Mouse (Mus musculus) hindbrain, embryonic 10.5 days (tissue): ENCODE results near the gene Taf1c. TPM values are rescaled to one million over a fixed set of nuclear protein-coding genes. Genes with fewer than 3 reads are reported as not detected.

Experiments
- DNase-seq: peaks from one replicate; pipeline ENCODE4 v3.0.0-alpha.2; 2017; ENCODE audit warnings: low spot score
- H3K27ac ChIP-seq: fragments of 300-500 bp; sonication (generic); 2 replicates; pipeline ENCODE4 v1.5.1; 2016; ENCODE audit warnings: mild to moderate bottlenecking, moderate library complexity
- H3K27me3 ChIP-seq: fragments of 300-500 bp; sonication (generic); 2 replicates; pipeline ENCODE4 v1.6.1; 2016; ENCODE audit warnings: mild to moderate bottlenecking; ENCODE audit not compliant: poor library complexity, insufficient read depth, severe bottlenecking
- H3K36me3 ChIP-seq: fragments of 300-500 bp; sonication (generic); 2 replicates; pipeline ENCODE4 v1.6.1; 2016; ENCODE audit warnings: mild to moderate bottlenecking, moderate library complexity
- H3K4me1 ChIP-seq: fragments of 300-500 bp; sonication (generic); replicated peaks from 2 replicates; pipeline ENCODE4 v1.6.1; 2016; ENCODE audit warnings: mild to moderate bottlenecking
- H3K4me3 ChIP-seq: fragments of 300-500 bp; sonication (generic); 2 replicates; pipeline ENCODE4 v1.5.1; 2016; ENCODE audit warnings: mild to moderate bottlenecking, moderate library complexity
- H3K9me3 ChIP-seq: fragments of 300-500 bp; sonication (generic); 2 replicates; pipeline ENCODE4 v1.6.1; 2016; ENCODE audit warnings: mild to moderate bottlenecking, moderate library complexity
- WGBS: fragments of 180-500 bp; shearing (Covaris S2); methylation state at CpG from one replicate; pipeline ENCODE4 v1.1.7; 2016; 5-methylcytosine and 5-hydroxymethylcytosine counted together
- polyA plus RNA-seq: library from polyadenylated mRNA; unstranded; fragments of >200 nt; fragmentation: Nextera tagmentation; extraction: Ambion mirVana; gene quantifications from 2 replicates; pipeline ENCODE4 v1.2.1, GENCODE M21; 2016

Taf1c gene
- polyA plus RNA-seq, 1 experiment from 2014 or later = 16.8 TPM

- no peak overlapping the region for H3K4me3 ChIP-seq
- peaks cover 7% of the 10 kb centered on the region; the same call in 1 of the 2 replicates for H3K27me3 ChIP-seq
- H3K36me3 ChIP-seq = no peaks in the 10 kb centered on the region
- DNase-seq = peak; percentile 29
- 20% methylated on average over 10 of the region's 10 CpGs for WGBS
- H3K9me3 ChIP-seq = no peaks in the 10 kb centered on the region
- H3K27ac ChIP-seq = no peak overlapping the region
- H3K4me1 ChIP-seq = peaks cover 23% of the 10 kb centered on the region
Observed at GRCm38 (mm10) chr8:119588844-119589243, 16.2 kb downstream of the Taf1c start.

GRCm38 (mm10) chr8:119588321-119588720, 16.7 kb downstream of the Taf1c start:
- WGBS = 63% methylated on average over 4 of the region's 4 CpGs
- Histone ChIP-seq H3K27me3 (peaks cover 7% of the 10 kb centered on the region; the same call in 1 of the 2 replicates), H3K27ac (no peak overlapping the region), H3K9me3 (no peaks in the 10 kb centered on the region), H3K4me3 (no peak overlapping the region), H3K4me1 (peaks cover 23% of the 10 kb centered on the region), H3K36me3 (no peaks in the 10 kb centered on the region)
- DNase-seq = no peak

GRCm38 (mm10) chr8:119585901-119586300, 19.1 kb downstream of the Taf1c start:
- Histone ChIP-seq H3K4me3 (peak overlapping the region; percentile 48), H3K9me3 (no peaks in the 10 kb centered on the region), H3K4me1 (peaks cover 16% of the 10 kb centered on the region), H3K36me3 (no peaks in the 10 kb centered on the region), H3K27ac (peak overlapping the region; percentile 64), H3K27me3 (peaks cover 11% of the 10 kb centered on the region; the same call in 1 of the 2 replicates)
- no peak for DNase-seq
- 22% methylated on average over 24 of the region's 24 CpGs for WGBS

GRCm38 (mm10) chr8:119580441-119581161, 24.4 kb downstream of the Taf1c start:
- peaks cover 51% of the 10 kb centered on the region for H3K27me3 ChIP-seq
- H3K36me3 ChIP-seq = no peaks in the 10 kb centered on the region
- H3K4me3 ChIP-seq = no peak overlapping the region
- no peak for DNase-seq
- WGBS = 89% methylated on average over 5 of the region's 5 CpGs
- no peaks in the 10 kb centered on the region for H3K9me3 ChIP-seq
- H3K4me1 ChIP-seq = peaks cover 1% of the 10 kb centered on the region; the same call in 1 of the 2 replicates
- no peak overlapping the region for H3K27ac ChIP-seq

GRCm38 (mm10) chr8:119579096-119579495, 25.9 kb downstream of the Taf1c start:
- Histone ChIP-seq H3K36me3 (no peaks in the 10 kb centered on the region), H3K4me1 (peaks cover 11% of the 10 kb centered on the region), H3K27me3 (peaks cover 50% of the 10 kb centered on the region), H3K27ac (no peak overlapping the region), H3K9me3 (no peaks in the 10 kb centered on the region), H3K4me3 (no peak overlapping the region)
- 42% methylated on average over 13 of the region's 13 CpGs for WGBS
- no peak for DNase-seq

- Histone ChIP-seq H3K36me3 (no peaks in the 10 kb centered on the region), H3K4me3 (peak overlapping the region; percentile 74), H3K27ac (peak overlapping the region; percentile 94), H3K9me3 (no peaks in the 10 kb centered on the region), H3K4me1 (peaks cover 28% of the 10 kb centered on the region), H3K27me3 (peaks cover 55% of the 10 kb centered on the region)
- DNase-seq = no peak
- 1% methylated on average over 16 of the region's 16 CpGs for WGBS
Observed at GRCm38 (mm10) chr8:119575366-119575726, 29.7 kb downstream of the Taf1c start.

- Histone ChIP-seq H3K4me1 (peaks cover 31% of the 10 kb centered on the region), H3K36me3 (no peaks in the 10 kb centered on the region), H3K27me3 (peaks cover 49% of the 10 kb centered on the region), H3K4me3 (peak within 1 kb of the TSS; percentile 74), H3K27ac (peak within 1 kb of the TSS; percentile 94), H3K9me3 (no peaks in the 10 kb centered on the region)
- DNase-seq = peak; percentile 93
- under 1% methylated on average over 97 of the region's 97 CpGs for WGBS
Observed at GRCm38 (mm10) chr8:119574437-119575365, 30.3 kb downstream of the Taf1c start, which contains the start of the genes Hsdl1 and Dnaaf1. Gene Hsdl1 (minus strand): TSS chr8:119575183. Gene Dnaaf1 (plus strand): TSS chr8:119575235.

- Histone ChIP-seq H3K27ac (no peak overlapping the region), H3K36me3 (peaks cover 6% of the 10 kb centered on the region), H3K9me3 (no peaks in the 10 kb centered on the region), H3K4me3 (no peak overlapping the region), H3K27me3 (peaks cover 29% of the 10 kb centered on the region), H3K4me1 (peaks cover 31% of the 10 kb centered on the region)
- 92% methylated on average over 4 of the region's 4 CpGs for WGBS
- no peak for DNase-seq
Observed at GRCm38 (mm10) chr8:119572411-119572810, 32.6 kb downstream of the Taf1c start.

GRCm38 (mm10) chr8:119571135-119571534, 33.9 kb downstream of the Taf1c start:
- DNase-seq = no peak
- Histone ChIP-seq H3K9me3 (no peaks in the 10 kb centered on the region), H3K36me3 (peaks cover 18% of the 10 kb centered on the region), H3K4me1 (peaks cover 31% of the 10 kb centered on the region), H3K27ac (no peak overlapping the region), H3K4me3 (no peak overlapping the region), H3K27me3 (peaks cover 17% of the 10 kb centered on the region)
- 90% methylated on average over 6 of the region's 6 CpGs for WGBS

GRCm38 (mm10) chr8:119569881-119570280, 35.1 kb downstream of the Taf1c start:
- no peak for DNase-seq
- no peaks in the 10 kb centered on the region for H3K9me3 ChIP-seq
- no peak overlapping the region for H3K4me3 ChIP-seq
- H3K36me3 ChIP-seq = peaks cover 30% of the 10 kb centered on the region
- 31% methylated on average over 4 of the region's 4 CpGs for WGBS
- H3K27ac ChIP-seq = no peak overlapping the region
- peaks cover 27% of the 10 kb centered on the region for H3K4me1 ChIP-seq
- peaks cover 10% of the 10 kb centered on the region; the same call in 1 of the 2 replicates for H3K27me3 ChIP-seq

GRCm38 (mm10) chr8:119568951-119569350, 36.1 kb downstream of the Taf1c start:
- no peak overlapping the region for H3K4me3 ChIP-seq
- 56% methylated on average over 7 of the region's 7 CpGs for WGBS
- H3K9me3 ChIP-seq = no peaks in the 10 kb centered on the region
- H3K27ac ChIP-seq = no peak overlapping the region
- H3K4me1 ChIP-seq = peaks cover 19% of the 10 kb centered on the region
- peaks cover 40% of the 10 kb centered on the region for H3K36me3 ChIP-seq
- H3K27me3 ChIP-seq = peaks cover 10% of the 10 kb centered on the region; the same call in 1 of the 2 replicates
- DNase-seq = no peak

GRCm38 (mm10) chr8:119568251-119568650, 36.8 kb downstream of the Taf1c start:
- Histone ChIP-seq H3K9me3 (no peaks in the 10 kb centered on the region), H3K27me3 (peaks cover 4% of the 10 kb centered on the region; the same call in 1 of the 2 replicates), H3K27ac (no peak overlapping the region), H3K4me1 (peaks cover 12% of the 10 kb centered on the region), H3K36me3 (peaks cover 47% of the 10 kb centered on the region), H3K4me3 (no peak overlapping the region)
- WGBS = 90% methylated on average over 9 of the region's 9 CpGs
- DNase-seq = no peak
